Mouse (Mus musculus) cerebellum, postnatal 10 days (tissue): ENCODE results near the gene Pak1ip1.

Source experiments
- DNase-seq, 2 experiments: peaks; one replicate each; pipeline ENCODE4 v3.0.0; 2021; ENCODE audit warnings: mixed read lengths in 2 of 2

Pak1ip1 gene

DNA sequence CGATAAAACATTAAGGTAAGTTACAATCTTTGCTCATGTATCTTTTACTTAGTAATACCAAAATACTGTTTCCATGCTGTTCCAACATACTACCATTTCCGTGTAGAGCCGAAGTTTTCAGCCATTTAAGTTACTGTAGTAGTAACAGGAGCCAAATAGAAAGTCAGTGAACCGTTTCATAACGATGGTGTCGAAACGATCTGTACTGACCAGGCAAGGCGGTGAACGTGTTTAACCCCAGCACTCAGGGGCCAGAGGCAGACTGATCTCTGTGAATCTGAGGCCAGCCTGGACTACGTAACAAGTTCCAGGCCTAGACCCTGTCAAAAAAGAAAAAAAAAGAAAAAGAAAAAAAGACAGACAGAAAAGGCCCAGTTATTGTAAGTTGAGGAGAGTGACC lies 7.4 kb downstream of the Pak1ip1 start:
- no peak for DNase-seq

DNA sequence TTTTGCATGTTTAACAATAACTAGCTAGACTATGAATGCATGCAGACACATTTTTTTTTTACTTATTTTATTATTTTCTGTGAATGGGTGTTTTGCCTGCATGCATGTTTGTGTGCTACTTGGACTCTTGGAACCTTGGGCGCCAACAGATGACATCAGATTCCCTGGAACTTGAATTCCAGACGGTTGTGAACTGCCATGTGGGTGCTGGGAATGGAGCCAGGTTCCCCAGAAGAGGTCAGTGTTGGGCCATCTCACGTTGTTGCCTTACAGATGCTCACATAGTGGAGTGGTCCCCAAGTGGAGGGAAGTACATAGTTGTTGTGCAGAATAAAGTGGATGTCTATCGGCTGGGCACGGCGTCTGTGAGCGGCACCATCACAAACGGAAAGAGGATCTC lies 8.1 kb downstream of the Pak1ip1 start:
- DNase-seq = no peak

DNA sequence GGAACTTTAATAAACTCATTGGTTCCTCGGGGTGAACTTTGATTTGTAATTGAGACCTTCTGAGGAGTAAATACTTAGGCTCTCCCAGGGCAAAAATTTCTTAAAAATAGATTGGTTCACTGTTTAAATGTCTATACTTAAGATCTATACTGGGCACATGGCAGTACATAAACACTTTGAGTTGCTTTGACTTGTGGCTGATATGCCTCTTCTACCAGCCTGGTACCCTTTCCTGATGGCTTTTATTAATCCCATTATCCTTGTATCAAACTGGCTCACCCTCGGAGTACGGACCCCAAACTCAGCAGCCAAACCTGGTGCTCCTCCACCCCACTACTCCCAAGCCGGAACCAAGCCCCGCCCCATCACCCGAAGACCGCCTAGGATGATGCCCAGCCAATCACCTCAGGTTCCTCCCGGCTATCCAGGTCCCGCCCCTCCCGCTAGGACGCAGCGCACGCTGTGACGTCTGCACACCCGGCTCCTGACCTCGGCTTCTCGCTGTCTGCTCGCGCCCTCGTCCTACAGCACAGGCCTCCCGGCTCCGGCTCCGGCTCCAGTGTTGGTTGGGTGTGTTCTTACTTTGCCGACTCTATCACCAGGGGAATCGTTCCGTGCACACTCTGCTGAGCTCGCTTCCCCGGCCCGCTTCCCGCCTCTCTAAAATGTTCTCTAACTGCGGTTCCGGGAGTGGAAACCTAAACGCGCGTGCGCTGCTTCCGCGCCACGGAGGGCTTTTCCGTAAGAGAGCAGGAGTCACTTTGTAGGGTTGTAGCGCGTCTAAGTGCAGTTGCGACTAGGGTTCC lies 15.2 kb downstream of the Pak1ip1 start, which contains the start of gene Tmem14c:
Gene Tmem14c, plus strand, starts transcription at position 464 of the 806 bp plus-strand sequence.
- peak; percentile 97 to 98 for DNase-seq

DNA sequence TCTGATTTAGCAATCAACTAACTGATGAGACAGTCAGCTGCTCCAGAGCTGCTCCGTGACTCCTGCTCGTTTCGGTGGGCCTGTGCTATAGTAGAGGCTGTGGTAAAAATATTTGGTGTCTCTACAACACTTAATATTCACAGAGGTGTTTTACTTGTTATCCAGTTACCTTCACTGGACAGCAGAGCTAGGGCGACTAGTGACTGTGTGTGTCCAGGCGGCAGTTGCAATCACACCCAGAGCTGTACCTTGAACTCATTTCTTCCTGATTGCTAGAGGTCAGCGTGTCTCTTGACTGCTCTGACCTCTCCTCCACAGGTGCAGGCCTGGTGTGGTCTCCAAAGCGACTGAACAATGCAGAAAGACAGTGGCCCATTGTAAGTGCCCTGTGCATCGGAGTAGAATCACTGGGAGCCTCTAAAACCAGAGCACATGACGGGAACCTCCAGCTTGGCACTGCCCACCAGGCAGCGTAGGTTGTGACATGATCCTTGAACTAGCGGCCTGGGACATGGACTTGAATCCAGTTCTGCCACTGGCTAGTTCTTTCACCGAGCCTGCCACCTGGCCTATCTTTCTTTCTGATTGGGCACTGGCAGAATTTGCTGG lies 16.1 kb downstream of the Pak1ip1 start:
- DNase-seq = peak in 1 of 2 experiments; percentile 9

DNA sequence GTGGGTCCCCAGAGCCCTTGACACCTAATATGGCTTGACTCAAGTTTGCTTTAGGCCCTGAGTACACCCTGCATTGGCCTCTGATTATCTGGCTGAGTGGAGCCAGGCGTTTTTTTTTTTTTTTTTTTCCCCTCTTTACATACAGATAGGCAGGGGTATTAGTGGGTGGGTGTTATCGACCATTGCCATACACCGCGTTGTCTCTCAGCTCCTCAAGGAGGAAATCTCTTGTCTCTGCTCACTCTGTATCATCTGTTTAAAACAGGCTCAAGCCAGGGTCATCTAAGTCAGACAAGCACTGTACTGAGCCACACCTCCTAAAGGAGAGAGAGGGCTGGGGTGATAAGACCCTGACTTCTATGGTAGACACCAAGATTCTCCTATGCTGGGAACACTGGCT lies 17.0 kb downstream of the Pak1ip1 start:
- no peak for DNase-seq

DNA sequence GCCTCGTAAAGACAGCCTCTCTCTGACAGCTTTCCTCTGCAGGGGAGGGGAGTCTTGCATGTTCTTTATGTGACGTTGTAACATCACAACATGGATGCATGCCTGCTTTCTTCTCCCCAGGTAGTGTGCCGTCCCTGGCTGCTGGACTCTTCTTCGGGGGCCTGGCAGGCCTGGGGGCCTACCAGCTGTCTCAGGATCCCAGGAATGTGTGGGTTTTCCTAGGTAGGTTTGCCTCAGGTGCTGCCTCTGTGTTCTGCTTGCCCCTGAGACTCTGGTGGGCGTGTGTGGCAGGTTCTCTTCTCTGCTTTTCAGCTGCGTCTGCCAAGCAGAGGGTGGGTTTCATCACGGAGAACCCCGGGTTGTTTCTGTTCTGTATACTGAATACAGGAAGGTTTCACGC lies 17.4 kb downstream of the Pak1ip1 start:
- no peak for DNase-seq

DNA sequence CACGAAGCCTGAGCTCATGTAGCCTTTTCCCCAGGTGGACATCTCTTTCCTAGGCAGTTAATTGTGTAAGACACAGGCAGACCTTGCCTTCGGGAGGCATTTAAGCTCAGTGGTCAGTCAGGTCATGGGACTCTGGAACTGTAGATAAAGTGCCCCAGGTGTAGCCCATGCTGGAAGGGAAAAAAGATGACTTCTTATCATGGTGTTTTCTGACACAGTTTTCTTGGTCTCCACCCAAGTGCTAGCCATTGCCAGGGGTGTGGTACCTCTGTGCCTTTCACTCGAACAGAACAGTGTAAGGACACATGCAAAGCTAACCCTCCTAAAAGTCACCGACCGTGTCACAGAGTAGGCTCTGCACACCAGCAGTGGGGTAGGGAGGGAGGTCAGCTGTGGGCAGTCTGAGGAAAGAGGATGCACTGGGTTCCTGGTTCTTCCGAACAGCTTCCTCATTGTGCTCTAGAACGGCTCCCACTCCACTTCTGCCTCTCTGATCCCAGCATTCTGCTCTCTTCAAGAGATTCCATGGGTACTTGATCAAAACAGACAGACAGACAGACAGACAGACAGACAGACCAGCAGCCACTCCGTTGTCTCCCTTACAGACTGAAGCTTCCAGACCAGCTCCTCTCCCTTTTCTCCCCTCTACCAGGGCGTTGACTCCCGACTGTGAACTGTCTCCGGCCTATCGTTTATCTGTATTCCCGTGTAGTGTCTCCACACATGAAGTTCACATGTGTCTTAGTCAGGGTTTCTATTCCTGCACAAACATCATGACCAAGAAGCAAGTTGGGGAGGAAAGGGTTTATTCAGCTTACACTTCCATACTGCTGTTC lies 18.2 kb downstream of the Pak1ip1 start:
- no peak for DNase-seq

DNA sequence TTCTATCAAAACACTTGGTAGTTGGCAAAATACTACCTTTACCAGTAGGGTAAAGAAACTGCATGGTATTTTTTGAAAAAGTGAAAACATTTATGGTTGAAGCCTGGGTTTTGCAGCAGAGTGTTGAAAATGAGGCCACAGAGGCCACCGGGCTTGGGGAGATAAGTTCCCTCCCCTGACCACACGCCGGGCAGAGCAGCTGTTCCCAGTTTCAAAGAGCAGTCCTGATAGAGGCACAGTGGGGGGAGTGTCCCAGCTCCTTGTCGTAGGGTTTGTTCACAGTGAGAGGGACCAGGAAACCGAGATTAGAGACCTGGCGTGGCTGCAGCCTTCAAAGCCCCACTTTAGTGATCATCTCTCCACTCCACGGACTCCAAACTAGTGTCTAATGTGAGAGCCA lies 19.7 kb downstream of the Pak1ip1 start:
- DNase-seq = no peak

DNA sequence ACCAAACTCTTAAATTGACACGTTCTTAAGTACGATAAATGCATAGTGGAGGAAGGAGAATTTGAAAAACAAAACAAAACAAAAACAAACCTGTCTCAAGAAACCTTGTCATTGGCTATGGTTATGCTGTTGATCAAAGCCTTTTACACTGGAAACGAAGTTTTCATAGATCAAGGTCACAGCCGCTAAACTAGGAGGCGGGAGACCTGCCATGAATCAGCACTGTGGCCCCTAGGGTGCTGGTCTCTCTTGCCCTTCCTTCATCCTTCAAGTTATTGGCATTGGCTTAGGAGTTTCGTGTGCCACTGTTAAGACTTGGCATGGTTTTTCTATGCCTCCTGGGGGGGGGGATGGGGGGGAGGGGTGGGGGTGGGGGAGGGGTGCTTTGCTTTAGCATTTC lies 20.8 kb downstream of the Pak1ip1 start:
- DNase-seq = no peak

DNA sequence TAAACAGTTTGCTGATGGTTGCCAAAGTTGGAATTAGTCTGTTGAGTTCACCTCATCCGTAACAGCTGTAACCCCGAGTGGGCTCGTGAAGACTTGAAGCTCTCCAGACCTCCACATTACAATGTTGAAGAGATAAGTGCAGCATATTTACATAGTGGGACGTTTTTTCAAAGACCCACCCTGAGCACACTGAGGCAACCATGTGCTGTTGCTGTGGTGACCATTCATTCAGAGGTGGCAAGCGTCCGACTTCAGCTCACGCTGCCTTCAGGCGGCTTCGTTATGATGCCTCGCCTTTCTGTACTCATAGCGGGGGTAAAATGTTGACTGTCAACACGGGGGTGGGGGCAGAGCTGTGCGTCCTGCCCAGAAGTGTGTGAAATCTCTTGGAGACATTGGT lies 21.3 kb downstream of the Pak1ip1 start:
- DNase-seq = no peak

DNA sequence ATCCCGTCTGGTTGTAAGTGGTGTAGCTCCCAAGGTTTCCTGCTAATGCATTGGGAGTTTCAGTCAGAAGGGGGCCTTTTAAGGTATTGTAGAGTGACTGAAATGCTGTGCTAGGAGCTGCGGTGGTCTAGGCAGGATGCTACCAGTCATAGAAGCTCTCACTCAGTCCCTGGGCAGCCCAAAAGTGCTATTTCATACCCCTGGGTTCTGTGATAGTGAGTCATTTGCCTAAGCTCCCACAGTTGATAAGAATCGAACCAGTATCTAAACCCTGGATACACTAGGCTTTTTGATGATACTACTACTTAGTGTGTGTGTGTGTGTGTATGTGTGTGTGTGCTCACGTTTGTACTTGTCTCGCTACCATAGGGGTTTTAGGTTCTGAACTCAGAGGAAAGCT lies 29.3 kb downstream of the Pak1ip1 start:
- DNase-seq = no peak

DNA sequence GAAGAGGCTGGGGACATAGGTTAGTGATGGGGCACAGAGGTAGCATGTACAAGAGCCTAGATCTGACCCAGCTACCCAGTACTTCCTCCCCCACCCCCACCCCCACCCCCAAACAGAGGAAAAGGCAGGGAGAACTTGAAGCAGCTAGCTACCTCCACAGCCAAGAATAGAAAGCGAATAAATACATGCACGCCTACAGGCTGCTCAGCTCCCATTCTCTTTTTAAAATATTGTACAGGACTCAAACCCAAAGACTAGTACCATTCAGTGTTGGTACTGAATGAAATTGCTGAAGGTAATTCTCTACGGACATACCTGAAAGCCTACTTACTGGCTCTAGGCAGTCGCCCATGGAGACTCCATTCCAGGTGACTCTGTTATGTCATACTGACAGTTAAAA lies 41.7 kb downstream of the Pak1ip1 start:
- no peak for DNase-seq

DNA sequence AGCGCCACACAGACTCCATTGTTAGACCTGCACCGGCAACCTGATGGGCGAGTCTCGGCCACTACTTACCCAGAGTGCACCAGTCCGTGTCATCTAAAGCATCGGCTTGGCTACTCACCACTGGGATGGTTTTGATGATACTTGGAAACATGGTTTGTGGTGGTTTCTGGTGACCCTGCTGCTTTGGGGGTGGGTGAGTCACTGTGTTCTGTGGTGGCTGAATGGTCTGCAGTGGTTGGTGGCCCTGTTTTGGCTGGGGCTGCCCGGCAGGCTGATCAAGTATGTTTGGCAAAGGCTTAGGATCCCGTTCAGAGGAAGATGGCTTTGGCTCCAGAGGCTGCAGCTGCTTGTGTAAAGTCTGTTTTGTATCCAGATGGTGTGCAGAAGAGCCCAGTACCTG lies 45.1 kb downstream of the Pak1ip1 start:
- DNase-seq = no peak

DNA sequence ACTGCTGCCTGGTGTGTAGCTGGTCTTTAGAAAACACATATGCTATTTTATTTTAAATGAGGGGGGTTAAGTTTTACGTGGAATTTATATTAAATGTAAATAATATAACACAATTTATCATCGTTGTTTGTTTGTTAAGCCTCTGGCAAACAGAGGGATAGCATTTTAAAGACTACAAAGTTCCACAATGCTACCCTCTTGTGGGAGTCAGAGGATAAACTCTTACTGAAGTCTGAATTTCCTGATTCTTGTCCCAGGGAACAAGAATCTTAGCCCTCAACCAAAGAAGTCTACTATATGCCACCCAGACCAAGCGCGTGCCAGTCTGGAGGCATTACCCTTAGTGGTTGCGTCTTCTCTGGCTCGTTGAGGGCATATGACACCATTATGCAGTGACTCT lies 46.5 kb downstream of the Pak1ip1 start:
- no peak for DNase-seq

DNA sequence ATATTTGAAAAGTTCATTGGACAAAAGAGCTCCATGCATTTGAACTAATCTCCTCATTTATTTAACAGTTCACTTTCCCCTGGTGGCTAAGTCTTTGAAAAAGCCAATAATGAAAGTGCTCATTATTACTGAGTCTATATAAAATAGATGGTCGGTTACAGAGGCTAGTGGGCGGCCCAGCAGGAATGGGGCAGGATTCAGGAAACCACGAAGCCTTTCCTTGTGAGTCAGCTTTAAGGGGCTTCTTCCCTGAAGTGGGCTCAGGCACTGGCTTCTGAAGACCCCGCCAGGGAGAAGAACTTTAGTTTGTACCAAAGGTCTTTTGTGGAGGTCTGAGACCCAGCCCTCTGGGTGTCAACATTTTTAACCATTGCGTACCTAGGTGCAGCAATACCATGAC lies 51.1 kb downstream of the Pak1ip1 start:
- no peak for DNase-seq
